Mouse (Mus musculus): ENCODE data around the gene Plxnc1.

The Plxnc1 gene

GRCm38 (mm10) chr10:94864199-94864928, 80.3 kb downstream of the Plxnc1 start:
- no peak for DNase-seq

- no peak for DNase-seq
Measured at GRCm38 (mm10) chr10:94863251-94863650, 81.4 kb downstream of the Plxnc1 start.

- no peak for DNase-seq
Measured at GRCm38 (mm10) chr10:94860870-94861269, 83.8 kb downstream of the Plxnc1 start.

GRCm38 (mm10) chr10:94858277-94859033, 86.2 kb downstream of the Plxnc1 start:
- no peak for DNase-seq

- DNase-seq = no peak
Measured at GRCm38 (mm10) chr10:94850565-94850964, 94.1 kb downstream of the Plxnc1 start.

- no peak for DNase-seq
Measured at GRCm38 (mm10) chr10:94849930-94850329, 94.7 kb downstream of the Plxnc1 start.

GRCm38 (mm10) chr10:94849360-94849759, 95.3 kb downstream of the Plxnc1 start:
- no peak for DNase-seq

GRCm38 (mm10) chr10:94848344-94848743, 96.3 kb downstream of the Plxnc1 start:
- no peak for DNase-seq

- DNase-seq = no peak
Measured at GRCm38 (mm10) chr10:94846501-94847105, 98.0 kb downstream of the Plxnc1 start.

GRCm38 (mm10) chr10:94844692-94845091, 99.9 kb downstream of the Plxnc1 start:
- DNase-seq = no peak

GRCm38 (mm10) chr10:94835874-94836273, 108.8 kb downstream of the Plxnc1 start:
- no peak for DNase-seq

- DNase-seq = no peak
Measured at GRCm38 (mm10) chr10:94829407-94829806, 115.2 kb downstream of the Plxnc1 start.

- DNase-seq = no peak
Measured at GRCm38 (mm10) chr10:94828734-94829230, 115.9 kb downstream of the Plxnc1 start.

- no peak for DNase-seq
Measured at GRCm38 (mm10) chr10:94827890-94828733, 116.5 kb downstream of the Plxnc1 start.

- no peak for DNase-seq
Measured at GRCm38 (mm10) chr10:94827325-94827724, 117.3 kb downstream of the Plxnc1 start.

GRCm38 (mm10) chr10:94826436-94826835, 118.2 kb downstream of the Plxnc1 start:
- no peak for DNase-seq

- DNase-seq = no peak
Measured at GRCm38 (mm10) chr10:94825951-94826350, 118.7 kb downstream of the Plxnc1 start.

GRCm38 (mm10) chr10:94823971-94824760, 120.5 kb downstream of the Plxnc1 start:
- no peak for DNase-seq

GRCm38 (mm10) chr10:94818781-94819665, 125.6 kb downstream of the Plxnc1 start:
- DNase-seq = no peak

- no peak for DNase-seq
Measured at GRCm38 (mm10) chr10:94818127-94818526, 126.5 kb downstream of the Plxnc1 start.
